Mouse (Mus musculus): ENCODE measurements at regions not wholly inside any gene's neighbourhood (a gene's known extent, or its start where the extent isn't known, plus 50 kb on each side); places are given as distances from the start of the nearest gene placed in this dataset.

- no peak for DNase-seq (ENCODE audit: low spot score)
Observed at GRCm38 (mm10) chr6:4398599-4398980, 106.0 kb upstream of the Col1a2 start.

GRCm38 (mm10) chr6:4405301-4405700 is 99.3 kb upstream of the Col1a2 start:
- DNase-seq (ENCODE audit: low spot score) = no peak

- no peak for DNase-seq (ENCODE audit: low spot score)
Observed at GRCm38 (mm10) chr6:4407748-4408147, 96.9 kb upstream of the Col1a2 start.

GRCm38 (mm10) chr6:4413201-4413600 is 91.4 kb upstream of the Col1a2 start:
- DNase-seq (ENCODE audit: low spot score) = no peak

GRCm38 (mm10) chr6:4414166-4414565 is 90.4 kb upstream of the Col1a2 start:
- peak; percentile 23 for DNase-seq (ENCODE audit: low spot score)

GRCm38 (mm10) chr6:4415206-4415605 is 89.4 kb upstream of the Col1a2 start:
- no peak for DNase-seq (ENCODE audit: low spot score)

- DNase-seq (ENCODE audit: low spot score) = peak; percentile 21
Observed at GRCm38 (mm10) chr6:4417247-4417709, 87.3 kb upstream of the Col1a2 start.

- no peak for DNase-seq (ENCODE audit: low spot score)
Observed at GRCm38 (mm10) chr6:4418376-4418775, 86.2 kb upstream of the Col1a2 start.

GRCm38 (mm10) chr6:4418941-4419351 is 85.7 kb upstream of the Col1a2 start:
- DNase-seq (ENCODE audit: low spot score) = peak; percentile 56

- DNase-seq (ENCODE audit: low spot score) = no peak
Observed at GRCm38 (mm10) chr6:4421466-4421865, 83.1 kb upstream of the Col1a2 start.

GRCm38 (mm10) chr6:4427122-4427521 is 77.5 kb upstream of the Col1a2 start:
- DNase-seq (ENCODE audit: low spot score) = no peak

GRCm38 (mm10) chr6:4430704-4431310 is 73.8 kb upstream of the Col1a2 start:
- DNase-seq (ENCODE audit: low spot score) = no peak

- no peak for DNase-seq (ENCODE audit: low spot score)
Observed at GRCm38 (mm10) chr6:4432192-4432591, 72.4 kb upstream of the Col1a2 start.

GRCm38 (mm10) chr6:4436439-4436838 is 68.2 kb upstream of the Col1a2 start:
- no peak for DNase-seq (ENCODE audit: low spot score)

GRCm38 (mm10) chr6:4436874-4437273 is 67.7 kb upstream of the Col1a2 start:
- DNase-seq (ENCODE audit: low spot score) = no peak

GRCm38 (mm10) chr6:4441618-4442167 is 62.9 kb upstream of the Col1a2 start:
- DNase-seq (ENCODE audit: low spot score) = no peak

GRCm38 (mm10) chr6:4445906-4446305 is 58.7 kb upstream of the Col1a2 start:
- DNase-seq (ENCODE audit: low spot score) = no peak

- no peak for DNase-seq (ENCODE audit: low spot score)
Observed at GRCm38 (mm10) chr6:4451227-4451626, 53.4 kb upstream of the Col1a2 start.

Measured in testis, postnatal 14 days (tissue).